Mouse (Mus musculus): ENCODE measurements around the gene Fgfr2.
A peak's percentile ranks its signal among the peaks of the same experiment; 100 is the strongest.

- TF ChIP-seq CTCF (IDR thresholded peaks at IDR 0.05; ENCODE audit: low read depth) (peak; percentile 96), EP300 (IDR thresholded peaks at IDR 0.05; ENCODE audit: low read depth) (no peak)
These were observed 1241.1 kb downstream of the Fgfr2 start for GRCm38 (mm10) chr7:131881876-131882615.

Data from liver, postnatal 0 days (tissue).